Mouse (Mus musculus) E14TG2a.4 (cell line): Measurements from ENCODE around the gene Smarcc2.

ENCODE experiments used
- H3K27me3 ChIP-seq: 2 replicates; pipeline ENCODE4 v1.6.1; 2014; ENCODE audit warnings: low read length, control low read depth; ENCODE audit not compliant: insufficient read depth
- H3K36me3 ChIP-seq: 2 replicates; pipeline ENCODE4 v1.6.1; 2014; ENCODE audit warnings: low read length, control low read depth; ENCODE audit not compliant: insufficient read depth
- H3K4me1 ChIP-seq: replicated peaks from 2 replicates; pipeline ENCODE4 v1.6.1; 2014; ENCODE audit warnings: low read depth, low read length, control low read depth
- H3K4me3 ChIP-seq: replicated peaks from 2 replicates; pipeline ENCODE4 v1.5.1; 2014; ENCODE audit warnings: mild to moderate bottlenecking, low read length
- H3K9me3 ChIP-seq: 2 replicates; pipeline ENCODE4 v1.6.1; 2014; ENCODE audit warnings: low read length, control low read depth
- CTCF ChIP-seq: conservative IDR thresholded peaks from 2 replicates; pipeline ENCODE4 v1.5.1; 2014; ENCODE audit warnings: low read length
- NANOG ChIP-seq: IDR thresholded peaks from 2 replicates; pipeline ENCODE4 v1.6.1; 2014; ENCODE audit warnings: borderline replicate concordance, low read length, mixed read lengths
- POU5F1 ChIP-seq: IDR thresholded peaks from 2 replicates; pipeline ENCODE4 v1.6.1; 2014; ENCODE audit warnings: low read length, borderline replicate concordance

The Smarcc2 gene

DNA sequence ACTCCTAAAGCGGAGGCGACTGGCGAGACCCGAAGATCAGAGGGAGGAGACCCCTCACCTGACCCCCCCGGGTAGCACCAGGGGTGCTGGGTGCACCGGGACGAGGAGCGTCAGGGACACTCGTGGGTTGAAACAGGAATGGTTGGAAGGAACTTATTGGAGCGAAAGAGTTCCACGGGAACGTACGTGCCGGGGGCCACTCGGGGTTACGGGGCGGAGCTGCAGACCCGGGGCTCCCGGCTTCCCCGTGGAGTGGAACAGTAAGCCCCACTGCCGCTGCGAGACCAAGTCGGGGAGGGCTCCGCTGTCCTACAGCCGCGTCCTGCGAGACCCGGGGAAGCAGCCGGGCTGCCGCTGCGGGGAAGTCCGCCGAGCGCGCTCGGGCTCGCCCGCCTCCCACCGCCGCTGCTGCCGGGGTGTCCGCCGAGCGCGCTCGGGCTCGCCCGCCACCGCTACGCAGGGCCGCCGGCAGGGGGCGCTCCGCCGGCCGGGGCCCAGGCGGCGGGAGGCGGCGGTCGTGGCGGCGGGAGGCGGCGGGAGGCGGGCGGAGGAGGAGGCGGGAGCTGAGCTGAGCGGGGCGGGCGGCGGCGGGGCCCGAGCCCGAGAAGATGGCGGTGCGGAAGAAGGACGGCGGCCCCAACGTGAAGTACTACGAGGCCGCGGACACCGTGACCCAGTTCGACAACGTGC is at the start of gene Smarcc2:
Gene Smarcc2 (plus strand): TSS at position 530 of the 690 bp plus-strand sequence.
- Histone ChIP-seq H3K4me3 (peak within 1 kb of the TSS; percentile 100), H3K27me3 (peaks cover 47% of the 10 kb centered on the region), H3K4me1 (peaks cover 33% of the 10 kb centered on the region), H3K9me3 (no peaks in the 10 kb centered on the region), H3K36me3 (peaks cover 20% of the 10 kb centered on the region)
- no peak for TF ChIP-seq POU5F1
- TF ChIP-seq NANOG: no peak
- no peak for TF ChIP-seq CTCF

DNA sequence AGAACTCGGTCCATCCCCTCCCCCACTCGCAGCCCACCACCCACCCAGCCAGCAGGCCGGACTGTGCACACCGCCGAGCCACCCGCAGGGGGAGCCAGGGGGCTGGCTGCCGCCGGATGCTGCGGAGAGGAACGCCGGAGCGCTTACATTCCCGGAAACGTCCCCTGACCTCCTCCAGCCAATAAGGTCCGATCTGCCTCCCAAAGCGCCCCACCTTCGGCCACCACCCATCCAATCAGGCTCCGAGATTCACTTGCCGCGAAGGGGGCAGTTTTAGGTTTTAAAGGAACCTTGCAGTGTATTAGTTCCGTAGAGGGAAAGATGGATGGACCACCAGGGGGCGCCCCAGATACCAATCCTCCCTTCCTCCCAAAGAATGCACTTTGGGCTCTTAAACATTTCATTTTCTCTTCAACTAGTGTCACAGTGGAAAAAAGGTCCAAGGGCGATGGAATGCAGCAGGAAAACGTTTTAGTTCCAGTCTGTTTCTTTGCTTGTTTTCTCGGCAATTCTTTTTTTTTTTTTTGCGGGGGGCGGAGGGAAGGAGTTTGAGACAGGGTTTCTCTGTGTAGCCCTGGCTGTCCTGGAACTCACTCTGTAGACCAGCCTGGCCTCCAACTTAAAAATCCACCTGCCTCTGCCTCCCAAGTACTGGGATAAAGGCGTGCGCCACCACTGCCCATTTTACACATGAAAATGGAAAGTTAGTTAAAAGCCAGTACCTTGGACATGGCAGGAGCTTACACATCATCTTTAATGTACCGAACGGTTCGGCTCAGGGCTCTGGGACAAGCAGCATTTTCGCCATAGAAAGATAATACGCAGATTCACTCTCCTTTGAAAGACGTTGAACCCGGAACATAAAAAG is 49.1 kb upstream of the Smarcc2 start:
- Histone ChIP-seq H3K4me3 (peak overlapping the region; percentile 95), H3K9me3 (no peaks in the 10 kb centered on the region), H3K27me3 (no peaks in the 10 kb centered on the region), H3K36me3 (peaks cover 51% of the 10 kb centered on the region), H3K4me1 (peaks cover 59% of the 10 kb centered on the region)
- no peak for TF ChIP-seq NANOG
- TF ChIP-seq CTCF: peak; percentile 76

DNA sequence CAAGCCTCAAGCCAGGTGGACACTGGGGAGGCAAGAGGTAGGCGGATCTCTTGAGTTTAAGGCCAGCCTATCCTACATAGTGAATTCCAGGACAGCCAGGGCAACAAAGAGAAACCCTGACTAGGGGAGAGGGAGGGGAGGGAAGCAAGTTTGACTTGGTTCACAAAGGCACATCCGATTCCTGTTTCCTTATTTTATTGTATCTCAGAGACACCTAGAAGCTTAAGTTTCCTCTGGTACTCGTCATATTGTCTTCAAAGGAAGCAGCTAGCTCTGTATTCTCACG is 48.5 kb upstream of the Smarcc2 start:
- no peak for TF ChIP-seq POU5F1
- TF ChIP-seq CTCF: no peak
- H3K4me3 ChIP-seq: peak overlapping the region; percentile 95
- peaks cover 61% of the 10 kb centered on the region for H3K4me1 ChIP-seq

DNA sequence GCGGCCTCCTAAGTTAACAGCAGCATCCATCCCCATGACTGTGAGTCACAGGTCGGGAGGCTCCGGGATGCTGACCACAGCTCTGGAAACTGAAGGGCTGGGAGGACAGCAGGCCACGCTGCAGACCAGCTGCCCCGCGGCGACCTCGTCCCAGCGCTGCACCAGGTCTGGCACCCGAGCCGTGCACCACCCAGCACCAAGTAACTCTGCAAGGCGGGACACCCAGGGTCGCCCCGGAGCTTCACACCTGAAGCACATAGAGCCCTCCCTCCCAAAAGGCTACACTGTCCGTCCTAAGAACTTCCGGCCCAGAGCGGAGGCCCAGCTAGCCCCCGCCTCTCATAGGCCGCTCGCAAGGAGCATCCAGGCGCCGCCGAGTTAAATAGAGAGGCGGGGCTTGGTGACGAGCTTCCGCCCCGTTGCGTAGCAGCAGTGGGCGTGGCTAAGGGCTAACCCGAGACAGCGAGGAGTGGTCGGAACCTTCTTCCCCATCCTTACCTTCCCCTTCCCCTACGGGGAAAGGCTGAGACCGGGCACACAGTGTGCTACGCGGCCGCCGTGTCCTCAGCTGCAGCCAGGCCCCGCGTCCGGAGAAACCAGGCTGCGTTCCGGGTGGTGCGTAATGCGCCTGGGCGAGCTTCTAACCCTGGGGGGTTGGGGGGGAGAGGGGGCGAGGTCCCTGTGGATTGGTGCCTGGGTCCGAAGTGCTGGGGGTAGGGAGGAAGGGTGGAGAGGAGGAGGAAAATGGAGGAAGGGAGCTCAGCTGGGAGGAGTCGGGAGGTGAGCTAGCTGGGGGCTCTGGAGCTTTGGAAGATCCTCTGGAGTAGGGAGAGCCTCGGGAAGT is 47.6 kb upstream of the Smarcc2 start, which contains the start of the genes Nabp2 and Rnf41:
Gene Nabp2 (minus strand): TSS at position 282 of the 844 bp plus-strand sequence.
Gene Rnf41 (plus strand): TSS at position 447 of the 844 bp plus-strand sequence.
- no peak for TF ChIP-seq POU5F1
- no peak for TF ChIP-seq CTCF
- TF ChIP-seq NANOG: no peak
- H3K27me3 ChIP-seq: no peaks in the 10 kb centered on the region

More for the DNA sequence above, 48.5 kb upstream of the Smarcc2 start:
- no peaks in the 10 kb centered on the region for H3K27me3 ChIP-seq
- no peaks in the 10 kb centered on the region for H3K9me3 ChIP-seq
- peaks cover 53% of the 10 kb centered on the region for H3K36me3 ChIP-seq

DNA sequence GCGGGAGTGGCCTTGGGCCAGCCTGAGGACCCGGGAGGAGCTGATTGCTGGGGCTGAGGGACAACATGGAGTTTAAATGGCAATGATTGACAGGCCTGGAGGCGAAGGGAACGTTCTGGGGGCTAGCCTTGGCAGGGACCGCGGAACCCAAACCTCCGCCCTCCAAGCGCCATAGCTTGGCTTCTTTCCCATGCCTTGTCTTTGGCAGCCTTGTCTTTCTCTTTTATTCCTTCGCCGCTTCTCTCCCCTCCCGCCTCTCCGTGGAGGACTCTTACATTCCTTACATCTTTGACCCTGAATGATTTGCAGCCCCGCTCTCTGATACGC is 47.0 kb upstream of the Smarcc2 start:
- no peaks in the 10 kb centered on the region for H3K27me3 ChIP-seq
- H3K36me3 ChIP-seq: peaks cover 53% of the 10 kb centered on the region
- H3K4me3 ChIP-seq: peak overlapping the region; percentile 95
- H3K9me3 ChIP-seq: no peaks in the 10 kb centered on the region
- TF ChIP-seq POU5F1 (no peak), CTCF (no peak), NANOG (no peak)
- H3K4me1 ChIP-seq: peaks cover 65% of the 10 kb centered on the region

More for the DNA sequence above, 47.6 kb upstream of the Smarcc2 start, which contains the start of the genes Nabp2 and Rnf41:
- Histone ChIP-seq H3K36me3 (peaks cover 53% of the 10 kb centered on the region), H3K4me1 (peaks cover 61% of the 10 kb centered on the region), H3K4me3 (peak within 1 kb of the TSS; percentile 95), H3K9me3 (no peaks in the 10 kb centered on the region)

DNA sequence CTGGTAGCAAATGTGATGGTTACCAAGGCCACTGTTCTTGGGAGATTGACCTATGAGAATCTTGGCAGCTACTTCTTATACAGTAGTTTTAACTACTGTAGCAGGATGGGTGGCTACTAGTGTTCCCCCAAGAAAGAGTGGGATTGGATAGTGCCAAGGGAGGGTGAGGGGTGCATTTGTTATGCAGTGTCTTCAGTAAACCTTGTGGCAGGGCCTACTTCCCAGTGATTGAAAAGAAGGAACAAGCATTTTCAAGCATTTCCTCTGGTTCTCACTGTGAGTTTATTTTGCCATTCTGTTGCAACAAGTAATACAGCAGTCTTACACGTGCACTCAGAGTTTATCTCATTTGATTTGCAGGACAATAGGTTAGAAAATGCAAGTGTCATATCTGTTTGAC is 46.5 kb upstream of the Smarcc2 start:
- Histone ChIP-seq H3K4me1 (peaks cover 67% of the 10 kb centered on the region), H3K9me3 (no peaks in the 10 kb centered on the region), H3K27me3 (no peaks in the 10 kb centered on the region), H3K4me3 (peak overlapping the region; percentile 95), H3K36me3 (peaks cover 52% of the 10 kb centered on the region)
- TF ChIP-seq NANOG: no peak
- no peak for TF ChIP-seq POU5F1
- TF ChIP-seq CTCF: no peak

DNA sequence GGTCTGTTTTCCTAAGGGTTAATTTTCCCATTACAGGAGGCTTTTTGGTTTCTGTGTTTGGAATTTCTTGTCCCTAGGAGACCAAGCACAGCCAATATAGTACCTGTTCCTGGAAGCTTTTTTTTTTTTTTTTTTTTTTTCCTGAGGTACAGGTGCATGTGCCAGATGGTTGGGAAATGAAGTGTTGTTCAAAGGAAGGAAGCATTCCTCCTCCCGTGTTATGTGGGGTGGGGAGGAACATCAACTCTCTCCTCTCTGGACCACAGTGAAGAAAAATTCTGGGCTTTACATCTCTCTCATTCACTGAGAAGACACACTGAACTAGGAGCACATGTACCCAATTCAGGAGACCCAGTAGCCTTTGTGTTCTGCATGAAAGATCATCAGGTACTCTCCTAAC is 46.0 kb upstream of the Smarcc2 start:
- Histone ChIP-seq H3K36me3 (peaks cover 53% of the 10 kb centered on the region), H3K9me3 (no peaks in the 10 kb centered on the region), H3K4me3 (peak overlapping the region; percentile 95), H3K4me1 (peaks cover 65% of the 10 kb centered on the region), H3K27me3 (no peaks in the 10 kb centered on the region)
- no peak for TF ChIP-seq NANOG
- TF ChIP-seq POU5F1: no peak
- no peak for TF ChIP-seq CTCF

DNA sequence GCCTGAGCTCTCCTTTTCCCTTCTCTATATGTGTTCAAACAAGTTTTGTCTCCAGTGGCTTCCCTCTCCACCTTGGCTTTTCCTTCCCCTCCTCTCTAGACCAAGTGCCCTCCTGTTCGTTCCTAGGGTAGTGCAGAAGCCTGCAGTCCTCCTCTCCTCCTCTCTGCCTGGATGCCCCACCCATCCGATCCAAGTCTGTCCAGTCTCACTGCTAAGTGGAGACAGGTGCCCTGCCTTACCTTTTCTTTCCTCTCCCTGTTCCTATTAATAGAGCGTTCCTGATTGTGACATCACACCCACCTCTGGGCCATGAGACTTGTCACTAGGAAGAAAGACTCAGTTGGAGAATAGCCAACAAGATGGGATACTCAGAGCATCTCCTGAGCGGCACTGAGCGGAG is 44.2 kb upstream of the Smarcc2 start:
- Histone ChIP-seq H3K36me3 (peaks cover 59% of the 10 kb centered on the region), H3K9me3 (no peaks in the 10 kb centered on the region), H3K4me3 (no peak overlapping the region), H3K4me1 (peaks cover 58% of the 10 kb centered on the region), H3K27me3 (no peaks in the 10 kb centered on the region)
- TF ChIP-seq CTCF (no peak), NANOG (no peak), POU5F1 (no peak)
